Mouse (Mus musculus) intestine, embryonic 15.5 days (tissue): ENCODE results near the gene Slc2a4. TPM values are rescaled to one million over a fixed set of nuclear protein-coding genes. Genes with fewer than 3 reads are reported as not detected.
A peak's percentile ranks its signal among the peaks of the same experiment; 100 is the strongest.
"Not testable (repeated sequence)": the region's sequence is repeated elsewhere in the genome, so short reads cannot be mapped to it uniquely, and the experiment has no call there.

Experiments
- ATAC-seq: fragments of 200-750 bp; cut with Nextera tagmentation; 2 replicates; pipeline ENCODE4 v1.8.0; 2017; ENCODE audit warnings: moderate TSS enrichment, moderate library complexity
- H3K27ac ChIP-seq: fragments of 300-500 bp; sonication (generic); 2 replicates; pipeline ENCODE4 v1.5.1; 2015; ENCODE audit warnings: mild to moderate bottlenecking, inconsistent platforms
- H3K27me3 ChIP-seq: fragments of 300-500 bp; sonication (generic); replicated peaks from 2 replicates; pipeline ENCODE4 v1.6.1; 2015; ENCODE audit warnings: inconsistent platforms
- H3K36me3 ChIP-seq: fragments of 300-500 bp; sonication (generic); 2 replicates; pipeline ENCODE4 v1.6.1; 2015; ENCODE audit warnings: inconsistent platforms
- H3K4me1 ChIP-seq: fragments of 300-500 bp; sonication (generic); replicated peaks from 2 replicates; pipeline ENCODE4 v1.6.1; 2015; ENCODE audit warnings: inconsistent platforms
- H3K4me2 ChIP-seq: fragments of 300-500 bp; sonication (generic); replicated peaks from 2 replicates; pipeline ENCODE4 v1.6.1; 2015; ENCODE audit warnings: mild to moderate bottlenecking, inconsistent platforms
- H3K4me3 ChIP-seq: fragments of 300-500 bp; sonication (generic); replicated peaks from 2 replicates; pipeline ENCODE4 v1.5.1; 2015; ENCODE audit warnings: inconsistent platforms
- H3K9ac ChIP-seq: fragments of 300-500 bp; sonication (generic); 2 replicates; pipeline ENCODE4 v1.6.1; 2015; ENCODE audit warnings: inconsistent platforms
- H3K9me3 ChIP-seq: fragments of 300-500 bp; sonication (generic); 2 replicates; pipeline ENCODE4 v1.6.1; 2016; ENCODE audit warnings: inconsistent platforms
- WGBS: fragments of 180-500 bp; shearing (Covaris S2); methylation state at CpG from one replicate; pipeline ENCODE4 v1.1.7; 2015; 5-methylcytosine and 5-hydroxymethylcytosine counted together
- polyA plus RNA-seq: library from polyadenylated mRNA; unstranded; fragments of >200 nt; fragmentation: Nextera tagmentation; extraction: Ambion mirVana; gene quantifications from 2 replicates; pipeline ENCODE4 v1.2.1, GENCODE M21; 2015

The Slc2a4 gene
- polyA plus RNA-seq, 1 experiment from 2014 or later: 20.4 TPM

- Histone ChIP-seq H3K36me3 (0 out of 2 replicates have a peak, but pooled peaks cover 7% of the 10 kb centered on the region), H3K27me3 (peaks cover 28% of the 10 kb centered on the region), H3K4me3 (peak overlapping the region; percentile 47), H3K4me1 (peaks cover 3% of the 10 kb centered on the region; the same call in 1 of the 2 replicates), H3K9ac (peak overlapping the region; percentile 59), H3K27ac (peak overlapping the region; percentile 89), H3K9me3 (no peaks in the 10 kb centered on the region), H3K4me2 (peak overlapping the region; percentile 62)
- whole genome bisulfite sequencing: 30% methylated on average over 17 of the region's 17 CpGs
- no peak for ATAC-seq
Measured at GRCm38 (mm10) chr11:69966860-69967517, 19.0 kb upstream of the Slc2a4 start.

- Histone ChIP-seq H3K4me3 (peak overlapping the region; percentile 47), H3K36me3 (0 out of 2 replicates have a peak, but pooled peaks cover 4% of the 10 kb centered on the region), H3K27ac (peak overlapping the region; percentile 89), H3K27me3 (peaks cover 28% of the 10 kb centered on the region), H3K4me2 (peak overlapping the region; percentile 62), H3K9ac (peak overlapping the region; percentile 59), H3K9me3 (no peaks in the 10 kb centered on the region), H3K4me1 (peaks cover 3% of the 10 kb centered on the region; the same call in 1 of the 2 replicates)
- 1% methylated on average over 59 of the region's 59 CpGs for WGBS
- peak; percentile 72 for ATAC-seq
Measured at GRCm38 (mm10) chr11:69966006-69966859, 18.2 kb upstream of the Slc2a4 start.

GRCm38 (mm10) chr11:69965271-69966005 is 17.4 kb upstream of the Slc2a4 start:
- peak overlapping the region; percentile 89 for H3K27ac ChIP-seq
- peak overlapping the region; percentile 47 for H3K4me3 ChIP-seq
- H3K36me3 ChIP-seq: 0 out of 2 replicates have a peak, but pooled peaks cover 3% of the 10 kb centered on the region
- ATAC-seq: peak; percentile 71
- peaks cover 3% of the 10 kb centered on the region; the same call in 1 of the 2 replicates for H3K4me1 ChIP-seq
- H3K27me3 ChIP-seq: peaks cover 28% of the 10 kb centered on the region
- H3K4me2 ChIP-seq: peak overlapping the region; percentile 62
- H3K9me3 ChIP-seq: no peaks in the 10 kb centered on the region
- peak overlapping the region; percentile 59 for H3K9ac ChIP-seq
- 3% methylated on average over 49 of the region's 49 CpGs for WGBS

- 8% methylated on average over 24 of the region's 24 CpGs for WGBS
- H3K9ac ChIP-seq: peak within 1 kb of the TSS; percentile 52
- H3K4me3 ChIP-seq: peak within 1 kb of the TSS; percentile 47
- peak within 1 kb of the TSS; percentile 89 for H3K27ac ChIP-seq
- no peak for ATAC-seq
- H3K36me3 ChIP-seq: no peaks in the 10 kb centered on the region
- H3K9me3 ChIP-seq: no peaks in the 10 kb centered on the region
- H3K4me2 ChIP-seq: peak within 1 kb of the TSS; percentile 55
- H3K4me1 ChIP-seq: peaks cover 3% of the 10 kb centered on the region; the same call in 1 of the 2 replicates
- H3K27me3 ChIP-seq: peaks cover 28% of the 10 kb centered on the region
Measured at GRCm38 (mm10) chr11:69964650-69965270, 16.8 kb upstream of the Slc2a4 start, which contains the start of gene Cldn7. Cldn7 (plus strand) TSS chr11:69964779.

- H3K27ac ChIP-seq: peak overlapping the region; percentile 89
- no peaks in the 10 kb centered on the region for H3K36me3 ChIP-seq
- H3K4me2 ChIP-seq: peak overlapping the region; percentile 34; the same call in 1 of the 2 replicates
- peaks cover 3% of the 10 kb centered on the region; the same call in 1 of the 2 replicates for H3K4me1 ChIP-seq
- peak; percentile 19; the same call in 1 of the 2 replicates for ATAC-seq
- peak overlapping the region; percentile 17; the same call in 1 of the 2 replicates for H3K9ac ChIP-seq
- 20% methylated on average over 5 of the region's 5 CpGs for WGBS
- H3K9me3 ChIP-seq: no peaks in the 10 kb centered on the region
- peaks cover 27% of the 10 kb centered on the region for H3K27me3 ChIP-seq
- no peak overlapping the region for H3K4me3 ChIP-seq
Measured at GRCm38 (mm10) chr11:69961841-69962240, 13.9 kb upstream of the Slc2a4 start.

- H3K9me3 ChIP-seq: no peaks in the 10 kb centered on the region
- H3K36me3 ChIP-seq: no peaks in the 10 kb centered on the region
- peaks cover 16% of the 10 kb centered on the region for H3K27me3 ChIP-seq
- 0 out of 2 replicates have a peak, but pooled peaks cover 3% of the 10 kb centered on the region for H3K4me1 ChIP-seq
- H3K9ac ChIP-seq: no peak overlapping the region
- WGBS: 40% methylated on average over 5 of the region's 5 CpGs
- ATAC-seq: no peak
- H3K4me2 ChIP-seq: peak overlapping the region; percentile 38
- peak overlapping the region; percentile 89 for H3K27ac ChIP-seq
- no peak overlapping the region for H3K4me3 ChIP-seq
Measured at GRCm38 (mm10) chr11:69960616-69961015, 12.6 kb upstream of the Slc2a4 start.

GRCm38 (mm10) chr11:69956218-69956617 is 8.2 kb upstream of the Slc2a4 start:
- H3K9ac ChIP-seq: no peak overlapping the region
- H3K9me3 ChIP-seq: no peaks in the 10 kb centered on the region
- no peak overlapping the region for H3K4me2 ChIP-seq
- no peak overlapping the region for H3K4me3 ChIP-seq
- no peak overlapping the region for H3K27ac ChIP-seq
- 67% methylated on average over 1 of the region's 1 CpGs for WGBS
- ATAC-seq: no peak
- no peaks in the 10 kb centered on the region for H3K27me3 ChIP-seq
- H3K4me1 ChIP-seq: no peaks in the 10 kb centered on the region
- no peaks in the 10 kb centered on the region for H3K36me3 ChIP-seq

GRCm38 (mm10) chr11:69955618-69956017 is 7.6 kb upstream of the Slc2a4 start:
- not testable (repeated sequence) for ATAC-seq

GRCm38 (mm10) chr11:69953267-69953915 is 5.4 kb upstream of the Slc2a4 start:
- Histone ChIP-seq H3K4me1 (peaks cover 5% of the 10 kb centered on the region; the same call in 1 of the 2 replicates), H3K9me3 (no peaks in the 10 kb centered on the region), H3K36me3 (no peaks in the 10 kb centered on the region), H3K4me3 (no peak overlapping the region), H3K4me2 (peak overlapping the region; percentile 28; the same call in 1 of the 2 replicates), H3K9ac (no peak overlapping the region), H3K27me3 (no peaks in the 10 kb centered on the region), H3K27ac (peak overlapping the region; percentile 40; the same call in 1 of the 2 replicates)
- ATAC-seq: peak; percentile 58
- WGBS: 35% methylated on average over 11 of the region's 11 CpGs

More at GRCm38 (mm10) chr11:69955618-69956017, 7.6 kb upstream of the Slc2a4 start:
- H3K4me3 ChIP-seq, H3K9me3 ChIP-seq, H3K27ac ChIP-seq, H3K9ac ChIP-seq, H3K4me2 ChIP-seq, H3K27me3 ChIP-seq, H3K36me3 ChIP-seq, H3K4me1 ChIP-seq: not testable (repeated sequence)
- WGBS: 78% methylated on average over 4 of the region's 4 CpGs

- no peak overlapping the region for H3K9ac ChIP-seq
- H3K36me3 ChIP-seq: no peaks in the 10 kb centered on the region
- ATAC-seq: no peak
- no peak overlapping the region for H3K27ac ChIP-seq
- no peaks in the 10 kb centered on the region for H3K9me3 ChIP-seq
- no peaks in the 10 kb centered on the region for H3K27me3 ChIP-seq
- no peak overlapping the region for H3K4me3 ChIP-seq
- H3K4me1 ChIP-seq: peaks cover 9% of the 10 kb centered on the region; the same call in 1 of the 2 replicates
- WGBS: 30% methylated on average over 1 of the region's 1 CpGs
- H3K4me2 ChIP-seq: no peak overlapping the region
Measured at GRCm38 (mm10) chr11:69952274-69952673, 4.3 kb upstream of the Slc2a4 start.
